ENCODE assay signal across 19 mouse cellular contexts in genomic region chr6:146963396-146964150, GRCm38 (mm10). TPM values are rescaled to one million over a fixed set of nuclear protein-coding genes. Genes with fewer than 3 reads are reported as not detected.
"Had no signal": no experiment of that assay in that cellular context is flagged by ENCODE, and none has a peak within 500 bp of the region (broad histone marks: within the 10 kb centered on the region; RNA-seq: fewer than 3 reads in every experiment).

No protein-coding gene starts in this region.

- H3K4me3 ChIP-seq: midbrain, embryonic 13.5 days; midbrain, embryonic 15.5 days; neural tube, embryonic 12.5 days; stomach, embryonic 15.5 days had no signal

- H3K27me3 ChIP-seq: midbrain, embryonic 13.5 days; midbrain, embryonic 15.5 days; neural tube, embryonic 12.5 days; stomach, embryonic 15.5 days had no signal

- DNase-seq: lung, adult 18-20 months; lung, embryonic 14.5 days; lung, postnatal 10 days; lung, postnatal 4 days; right cerebral cortex, postnatal 14 days; thymus, adult 2 months; thymus, postnatal 25 days; thymus, postnatal 4 days had no signal

- H3K9me3 ChIP-seq: midbrain, embryonic 13.5 days; midbrain, embryonic 15.5 days; neural tube, embryonic 12.5 days; stomach, embryonic 15.5 days had no signal

- H3K27ac ChIP-seq: midbrain, embryonic 13.5 days; midbrain, embryonic 15.5 days; neural tube, embryonic 12.5 days; stomach, embryonic 15.5 days; stomach, postnatal 0 days had no signal

- H3K4me1 ChIP-seq: midbrain, embryonic 13.5 days; midbrain, embryonic 15.5 days; neural tube, embryonic 12.5 days had no signal

- H3K36me3 ChIP-seq: midbrain, embryonic 13.5 days; midbrain, embryonic 15.5 days; neural tube, embryonic 12.5 days; stomach, embryonic 15.5 days had no signal

RNA-seq across cellular contexts. Expression of gene 1700034J05Rik, which starts 9.4 kb away (rescaled TPM):
- total RNA-seq: megakaryocyte, adult 5-6 weeks; megakaryocyte-erythroid progenitor cell, adult 5-6 weeks; midbrain, postnatal 0 days; neutrophil, adult 5-6 weeks had no signal
- polyA plus RNA-seq: midbrain, embryonic 15.5 days; midbrain, postnatal 0 days; spleen, adult 2 months; stomach, postnatal 0 days; thymus, adult 2 months; urinary bladder, adult 2 months had no signal
